Mouse (Mus musculus): ENCODE results near the gene Vamp4.

DNA sequence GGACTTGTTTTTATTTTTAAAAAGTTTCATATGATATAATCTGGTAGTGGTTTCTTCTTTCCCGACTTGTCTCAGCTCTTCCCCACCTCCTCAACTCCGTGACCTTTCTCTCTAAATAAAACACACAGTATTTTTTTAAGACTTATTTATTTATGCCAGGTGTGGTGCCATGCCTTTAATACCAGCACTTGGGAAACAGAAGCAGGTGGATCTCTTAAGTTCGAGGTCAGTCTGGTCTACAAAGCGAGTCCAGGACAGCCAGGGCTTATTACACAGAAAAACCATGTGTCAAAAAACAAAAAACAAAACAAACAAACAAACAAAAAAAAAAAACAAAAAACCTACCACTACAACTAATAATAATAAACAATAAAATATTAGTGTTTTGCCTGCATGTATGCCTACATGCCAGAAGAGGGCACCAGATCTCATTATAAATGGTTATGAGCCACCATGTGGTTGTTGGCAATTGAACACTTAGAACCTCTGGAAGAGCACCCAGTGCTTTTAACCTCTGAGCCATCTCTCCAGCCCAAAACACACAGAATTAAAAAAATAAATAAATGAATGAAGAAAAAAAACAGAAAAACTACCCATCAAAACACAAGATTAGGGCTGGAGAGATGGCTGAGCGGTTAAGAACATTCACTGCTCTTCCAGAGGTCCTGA is 20.6 kb upstream of the Vamp4 start:
- no peak for TF ChIP-seq HCFC1 (IDR thresholded peaks at IDR 0.05; ENCODE audit: borderline replicate concordance, insufficient read depth, low read length)
- no peak for TF ChIP-seq MAFK (IDR thresholded peaks at IDR 0.05; ENCODE audit: insufficient read depth, low read depth, low read length)
- TF ChIP-seq ZNF384 (IDR thresholded peaks at IDR 0.05; ENCODE audit: low read depth, low read length) = no peak
- TF ChIP-seq ZC3H11A (IDR thresholded peaks at IDR 0.05; ENCODE audit: borderline replicate concordance, low read depth, low read length) = no peak
